Comparison of ENCODE assay signal across 10 mouse cellular contexts in genomic region chr7:132658688-132659087, GRCm38 (mm10). TPM values are rescaled to one million over a fixed set of nuclear protein-coding genes. Genes with fewer than 3 reads are reported as not detected.
A peak's percentile ranks its signal among the peaks of the same experiment; 100 is the strongest.
DNase-seq lines count a peak whose midpoint lies in the region; ATAC-seq lines count a peak whose summit lies in the region.
"Had no signal": no experiment of that assay in that cellular context is flagged by ENCODE, and none has a peak within 500 bp of the region (broad histone marks: within the 10 kb centered on the region; RNA-seq: fewer than 3 reads in every experiment).

No protein-coding gene starts in this region.

- 85% methylated on average over 5 of the region's 5 CpGs for WGBS in hindbrain, embryonic 10.5 days
- 83% methylated on average over 5 of the region's 5 CpGs for WGBS in hindbrain, embryonic 12.5 days
- 75% methylated on average over 5 of the region's 5 CpGs for WGBS in embryonic facial prominence, embryonic 12.5 days

- H3K9ac ChIP-seq in hindbrain, embryonic 12.5 days: no peak overlapping the region
- H3K9ac ChIP-seq in embryonic facial prominence, embryonic 12.5 days: no peak overlapping the region

- no peaks in the 10 kb centered on the region for H3K9me3 ChIP-seq in hindbrain, embryonic 10.5 days
- no peaks in the 10 kb centered on the region for H3K9me3 ChIP-seq in hindbrain, embryonic 12.5 days (replicated peaks)
- H3K9me3 ChIP-seq in embryonic facial prominence, embryonic 12.5 days: no peaks in the 10 kb centered on the region

- no peaks in the 10 kb centered on the region for H3K27me3 ChIP-seq in hindbrain, embryonic 10.5 days (ENCODE audit: insufficient read depth, poor library complexity, severe bottlenecking)
- 0 out of 2 replicates have a peak, but pooled peaks cover 7% of the 10 kb centered on the region for H3K27me3 ChIP-seq in hindbrain, embryonic 12.5 days
- H3K27me3 ChIP-seq in embryonic facial prominence, embryonic 12.5 days: no peaks in the 10 kb centered on the region

- peaks cover 59% of the 10 kb centered on the region for H3K4me1 ChIP-seq in hindbrain, embryonic 10.5 days (replicated peaks)
- peaks cover 27% of the 10 kb centered on the region for H3K4me1 ChIP-seq in hindbrain, embryonic 12.5 days
- H3K4me1 ChIP-seq in brown adipose tissue, adult 24 weeks (ENCODE audit: control insufficient read depth, insufficient read depth, insufficient read length, low read length): peaks cover 44% of the 10 kb centered on the region
- H3K4me1 ChIP-seq in embryonic facial prominence, embryonic 12.5 days: peaks cover 40% of the 10 kb centered on the region

- H3K4me3 ChIP-seq in hindbrain, embryonic 10.5 days: no peak overlapping the region
- no peak overlapping the region for H3K4me3 ChIP-seq in hindbrain, embryonic 12.5 days
- H3K4me3 ChIP-seq in brown adipose tissue, adult 24 weeks (ENCODE audit: insufficient read depth, low read depth, low read length): no peak overlapping the region
- no peak overlapping the region for H3K4me3 ChIP-seq in embryonic facial prominence, embryonic 12.5 days

- H3K36me3 ChIP-seq in hindbrain, embryonic 10.5 days: no peaks in the 10 kb centered on the region
- no peaks in the 10 kb centered on the region for H3K36me3 ChIP-seq in hindbrain, embryonic 12.5 days
- H3K36me3 ChIP-seq in embryonic facial prominence, embryonic 12.5 days: no peaks in the 10 kb centered on the region

- no peak for DNase-seq in hindbrain, embryonic 10.5 days (ENCODE audit: low spot score)
- peak; percentile 58 for DNase-seq in kidney, postnatal 10 days
- no peak for DNase-seq in adrenal gland, postnatal 36 days
- no peak for DNase-seq in spleen, postnatal 4 days (ENCODE audit: low spot score in 2 of 2)
- no peak for DNase-seq in embryo, embryonic 10.5 days (ENCODE audit: low spot score)
- DNase-seq: adrenal gland, adult 2 months; left cerebral cortex, postnatal 4 days had no signal

- peak overlapping the region; percentile 70 for H3K27ac ChIP-seq in hindbrain, embryonic 10.5 days
- H3K27ac ChIP-seq in hindbrain, embryonic 12.5 days: no peak overlapping the region
- peak overlapping the region; percentile 83 for H3K27ac ChIP-seq in brown adipose tissue, adult 24 weeks (replicated peaks; ENCODE audit: low read depth, low read length)
- peak overlapping the region; percentile 75 for H3K27ac ChIP-seq in embryonic facial prominence, embryonic 12.5 days

- H3K4me2 ChIP-seq in hindbrain, embryonic 12.5 days (replicated peaks): no peak overlapping the region
- H3K4me2 ChIP-seq in embryonic facial prominence, embryonic 12.5 days (replicated peaks): 0 out of 2 replicates have a peak overlapping the region, but pooled peaks have one; percentile 30

- no peak for ATAC-seq in hindbrain, embryonic 12.5 days (ENCODE audit: low FRiP score)
- ATAC-seq in embryonic facial prominence, embryonic 12.5 days (ENCODE audit: insufficient number of reproducible peaks, insufficient read depth, low FRiP score, low TSS enrichment): no peak

RNA-seq across cellular contexts. Expression of gene Lhpp, which starts 48.2 kb away (rescaled TPM):
- 18.0 and 18.9 TPM in 2 replicates for polyA plus RNA-seq in hindbrain, embryonic 10.5 days (2016; fragmentation: Nextera tagmentation; extraction: Ambion mirVana)
- polyA plus RNA-seq in hindbrain, embryonic 12.5 days (2016; fragmentation: Nextera tagmentation; extraction: Ambion mirVana): 17.7 and 17.8 TPM in 2 replicates
- polyA plus RNA-seq in brown adipose tissue, adult 24 weeks (2012; ENCODE audit: insufficient read depth, insufficient read length, missing spikeins): 11.1 and 13.9 TPM in 2 replicates
- 16.2 and 17.8 TPM in 2 replicates for polyA plus RNA-seq in embryonic facial prominence, embryonic 12.5 days (2016; fragmentation: Nextera tagmentation; extraction: Ambion mirVana)
- total RNA-seq in adrenal gland, postnatal 36 days (2021): 10 to 100 TPM; 19.2 to 27.6 TPM

RNA-seq across cellular contexts. Expression of gene Nkx1-2, which starts 59.3 kb away (rescaled TPM):
- polyA plus RNA-seq in hindbrain, embryonic 10.5 days (2016; fragmentation: Nextera tagmentation; extraction: Ambion mirVana): 1.1 and 1.3 TPM in 2 replicates
- polyA plus RNA-seq in hindbrain, embryonic 12.5 days (2016; fragmentation: Nextera tagmentation; extraction: Ambion mirVana): 2.9 and 6.4 TPM in 2 replicates
- not detected in 2 replicates for polyA plus RNA-seq in brown adipose tissue, adult 24 weeks (2012; ENCODE audit: insufficient read depth, insufficient read length, missing spikeins)
- 0.06 and 0.15 TPM in 2 replicates for polyA plus RNA-seq in embryonic facial prominence, embryonic 12.5 days (2016; fragmentation: Nextera tagmentation; extraction: Ambion mirVana)
- total RNA-seq in adrenal gland, postnatal 36 days (2021): not detected
- total RNA-seq: adrenal gland, adult 2 months; left cerebral cortex, postnatal 4 days had no signal
- polyA plus RNA-seq: adrenal gland, adult 2 months had no signal
